Mouse (Mus musculus): ENCODE results near the gene Bcl6b.

- TF ChIP-seq CTCF (IDR thresholded peaks at IDR 0.05; ENCODE audit: borderline replicate concordance, insufficient read depth, low read length) (no peak), POLR2A (IDR thresholded peaks at IDR 0.05; ENCODE audit: low read depth, low read length) (no peak)
These were observed 1.8 kb downstream of the Bcl6b start for GRCm38 (mm10) chr11:70227661-70228245.

Data from embryonic fibroblast, embryonic 13.5 days (primary cell).